7 mouse cellular contexts compared by ENCODE assay signal in genomic region chr9:41212303-41212901, GRCm38 (mm10). TPM values are rescaled to one million over a fixed set of nuclear protein-coding genes. Genes with fewer than 3 reads are reported as not detected.
DNase-seq lines count a peak whose midpoint lies in the region; ATAC-seq and TF ChIP-seq lines count a peak whose summit lies in the region.

No protein-coding gene starts in this region.

- WGBS in heart, embryonic 15.5 days = under 1% methylated on average over 6 of the region's 7 CpGs
- WGBS in kidney, embryonic 15.5 days = under 1% methylated on average over 7 of the region's 7 CpGs
- under 1% methylated on average over 7 of the region's 7 CpGs for WGBS in small intestine, adult 2 months

- no peaks in the 10 kb centered on the region for H3K36me3 ChIP-seq in heart, embryonic 15.5 days
- H3K36me3 ChIP-seq in kidney, embryonic 15.5 days = no peaks in the 10 kb centered on the region
- H3K36me3 ChIP-seq in small intestine, adult 2 months (ENCODE audit: control insufficient read depth, insufficient read depth, low read length) = no peaks in the 10 kb centered on the region

- CTCF ChIA-PET in Patski (lab: Charles Lee) = interaction anchor here (1.5 kb wide), 1 partner anchor 742 kb away, joined by 3 read pairs; no protein-coding TSS in a partner anchor

- intact Hi-C loops in left cerebral cortex, postnatal 36 days (cut with DNase I) = no loop called here

- TF ChIP-seq POLR2A in small intestine, adult 2 months (IDR thresholded peaks at IDR 0.05; ENCODE audit: low read depth, low read length) = 0 out of 2 replicates have a peak, but pooled peaks have one; percentile 14

- H3K4me1 ChIP-seq in heart, embryonic 15.5 days (replicated peaks) = peaks cover 15% of the 10 kb centered on the region
- H3K4me1 ChIP-seq in kidney, embryonic 15.5 days = peaks cover 23% of the 10 kb centered on the region
- no peaks in the 10 kb centered on the region for H3K4me1 ChIP-seq in small intestine, adult 2 months (ENCODE audit: control insufficient read depth, insufficient read depth, insufficient read length, low read length)

- H3K27ac ChIP-seq in heart, embryonic 15.5 days = peak overlapping the region; percentile 86
- H3K27ac ChIP-seq in kidney, embryonic 15.5 days = peak overlapping the region; percentile 93
- no peak overlapping the region for H3K27ac ChIP-seq in small intestine, adult 2 months (ENCODE audit: insufficient read depth, low read depth, low read length)

- peak; percentile 60 for ATAC-seq in Patski
- ATAC-seq in heart, embryonic 15.5 days (replicated peaks; ENCODE audit: insufficient number of reproducible peaks, insufficient read depth, low FRiP score, low read depth) = peak; percentile 65
- peak; percentile 84 for ATAC-seq in kidney, embryonic 15.5 days (replicated peaks; ENCODE audit: low FRiP score)

- in situ Hi-C loops in Patski (cut with MboI; ENCODE audit: low pct_unique_long_range_greater_than_20kb) = no loop called here

- no peak for DNase-seq in Patski (ENCODE audit: low read depth, low spot score)
- DNase-seq in embryo, embryonic 11.5 days (ENCODE audit: low read depth, low spot score) = peak; percentile 56
- peak; percentile 37 for DNase-seq in lung, postnatal 14 days
- DNase-seq in left cerebral cortex, postnatal 36 days (ENCODE audit: low spot score in 2 of 2) = no peak

- TF ChIP-seq CTCF in Patski (IDR thresholded peaks at IDR 0.05) = no peak
- no peak for TF ChIP-seq CTCF in small intestine, adult 2 months (IDR thresholded peaks at IDR 0.05; ENCODE audit: extremely low read depth, insufficient read length, insufficient replicate concordance, low read depth, low read length)

- POLR2A ChIA-PET in Patski (lab: Charles Lee) = interaction anchor here (0.5 kb wide), 1 partner anchor 674 kb away, joined by 5 read pairs; no protein-coding TSS in a partner anchor

- H3K9ac ChIP-seq in heart, embryonic 15.5 days = peak overlapping the region; percentile 40
- peak overlapping the region; percentile 39 for H3K9ac ChIP-seq in kidney, embryonic 15.5 days

- H3K4me2 ChIP-seq in heart, embryonic 15.5 days = peak overlapping the region; percentile 69
- H3K4me2 ChIP-seq in kidney, embryonic 15.5 days = peak overlapping the region; percentile 56

- no peaks in the 10 kb centered on the region for H3K27me3 ChIP-seq in Patski
- H3K27me3 ChIP-seq in heart, embryonic 15.5 days = no peaks in the 10 kb centered on the region
- no peaks in the 10 kb centered on the region for H3K27me3 ChIP-seq in kidney, embryonic 15.5 days
- H3K27me3 ChIP-seq in small intestine, adult 2 months (ENCODE audit: control insufficient read depth, insufficient read depth, low read length) = no peaks in the 10 kb centered on the region

- peak overlapping the region; percentile 37 for H3K4me3 ChIP-seq in heart, embryonic 15.5 days
- H3K4me3 ChIP-seq in kidney, embryonic 15.5 days (replicated peaks) = peak overlapping the region; percentile 22
- peak overlapping the region; percentile 37 for H3K4me3 ChIP-seq in small intestine, adult 2 months (ENCODE audit: low read depth, low read length)

- no peaks in the 10 kb centered on the region for H3K9me3 ChIP-seq in heart, embryonic 15.5 days (replicated peaks)
- no peaks in the 10 kb centered on the region for H3K9me3 ChIP-seq in kidney, embryonic 15.5 days (replicated peaks)

RNA-seq across cellular contexts. Expression of gene Ubash3b, which starts 50.9 kb away (rescaled TPM):
- polyA plus RNA-seq in Patski (2021) = 8.9 TPM
- polyA plus RNA-seq in heart, embryonic 15.5 days (2015; fragmentation: Nextera tagmentation; extraction: Ambion mirVana) = 6.5 and 6.8 TPM in 2 replicates
- polyA plus RNA-seq in kidney, embryonic 15.5 days (2015; fragmentation: Nextera tagmentation; extraction: Ambion mirVana) = 8.1 and 8.7 TPM in 2 replicates
- polyA plus RNA-seq in small intestine, adult 2 months (2012; rRNA removed) = 1.3 and 1.6 TPM in 2 replicates
- total RNA-seq in left cerebral cortex, postnatal 36 days (2021) = 10 to 100 TPM; 22.5 to 22.6 TPM

Comparison
In these comparisons a context has a peak if more than half of its experiments do, and no peak if none do; other contexts are left out.
1. DNase-seq: peak in embryo, embryonic 11.5 days (single experiment) and lung, postnatal 14 days (single experiment); none in Patski (single experiment) and left cerebral cortex, postnatal 36 days (0 of 2).
2. Peak in every context shown above with its lines, with median percentiles within 50 percentile points of each other: ATAC-seq and H3K4me3 ChIP-seq.